In the genomic region with DNA sequence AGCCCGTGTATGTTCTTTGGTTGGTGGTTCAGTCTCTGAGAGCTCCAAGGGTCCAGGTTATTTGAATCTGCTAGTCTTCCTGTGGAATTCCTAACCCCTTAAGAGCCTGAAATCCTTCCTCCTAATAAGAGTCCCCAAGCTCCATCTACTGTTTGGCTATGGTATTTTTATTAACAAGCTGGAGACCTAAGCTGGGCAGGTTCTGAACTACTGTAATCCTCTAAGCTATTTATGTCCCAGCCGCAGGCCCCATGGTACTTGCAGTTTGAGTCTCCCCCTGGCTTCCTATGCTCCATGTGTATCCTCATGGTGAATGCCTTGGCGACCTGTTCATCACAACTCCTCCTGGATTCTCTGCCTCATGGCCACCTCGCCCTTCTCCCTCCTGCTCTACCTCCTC, we compare ENCODE assay signal across 12 mouse cellular contexts. TPM values are rescaled to one million over a fixed set of nuclear protein-coding genes. Genes with fewer than 3 reads are reported as not detected.
A peak's percentile ranks its signal among the peaks of the same experiment; 100 is the strongest.
DNase-seq lines count a peak whose midpoint lies in the region; ATAC-seq and TF ChIP-seq lines count a peak whose summit lies in the region.
"Had no signal": no experiment of that assay in that cellular context is flagged by ENCODE, and none has a peak within 500 bp of the region (broad histone marks: within the 10 kb centered on the region; RNA-seq: fewer than 3 reads in every experiment).

No protein-coding gene starts in this region.

- 0 out of 2 replicates have a peak, but pooled peaks cover 6% of the 10 kb centered on the region for H3K4me1 ChIP-seq in forebrain, postnatal 0 days (ENCODE audit: insufficient read depth)
- 0 out of 2 replicates have a peak, but pooled peaks cover 3% of the 10 kb centered on the region for H3K4me1 ChIP-seq in forebrain, embryonic 16.5 days (replicated peaks; ENCODE audit: control insufficient read depth, insufficient read depth, low read length)
- H3K4me1 ChIP-seq in MEL (ENCODE audit: control insufficient read depth in 1 of 2, insufficient read depth in 2 of 2, low read length in 2 of 2), result peaks cover 3 to 9% of the 10 kb centered on the region in 2 experiments; a peak in 3 of 4 replicates

- no peak overlapping the region for H3K9ac ChIP-seq in forebrain, postnatal 0 days
- H3K9ac ChIP-seq in forebrain, embryonic 16.5 days (replicated peaks; ENCODE audit: low read depth, low read length), result no peak overlapping the region
- no peak overlapping the region for H3K9ac ChIP-seq in MEL (ENCODE audit: control insufficient read depth, low read depth, low read length, poor library complexity, severe bottlenecking)
- H3K9ac ChIP-seq: embryonic facial prominence, embryonic 15.5 days; limb, embryonic 13.5 days had no signal

- no peaks in the 10 kb centered on the region for H3K79me2 ChIP-seq in MEL (ENCODE audit: control insufficient read depth, insufficient read depth, low read length, poor library complexity)

- H3K4me2 ChIP-seq in forebrain, postnatal 0 days (ENCODE audit: low read depth), result no peak overlapping the region
- no peak overlapping the region for H3K4me2 ChIP-seq in forebrain, embryonic 16.5 days (ENCODE audit: low read length)
- H3K4me2 ChIP-seq: embryonic facial prominence, embryonic 15.5 days; limb, embryonic 13.5 days had no signal

- 0 out of 2 replicates have a peak, but pooled peaks have one; percentile 24 for ATAC-seq in forebrain, postnatal 0 days
- ATAC-seq in forebrain, embryonic 16.5 days, result no peak

- no peak overlapping the region for H3K27ac ChIP-seq in forebrain, postnatal 0 days (ENCODE audit: low read depth, low read length)
- no peak overlapping the region for H3K27ac ChIP-seq in forebrain, embryonic 16.5 days (ENCODE audit: low read length)
- H3K27ac ChIP-seq in layer of hippocampus, adult 2 months, result no peak overlapping the region
- no peak overlapping the region for H3K27ac ChIP-seq in MEL (ENCODE audit: control insufficient read depth, low read depth, low read length)
- H3K27ac ChIP-seq: embryonic facial prominence, embryonic 15.5 days; limb, embryonic 13.5 days had no signal

- peak; percentile 52 for TF ChIP-seq CTCF in forebrain, postnatal 0 days (IDR thresholded peaks at IDR 0.05; ENCODE audit: low read depth)
- peak; percentile 68 for TF ChIP-seq CTCF in layer of hippocampus, adult 2 months (conservative IDR thresholded peaks at IDR 0.05)
- peak in 1 of 3 experiments; percentile 23; a peak in 2 of 6 replicates for TF ChIP-seq CTCF in MEL (IDR thresholded peaks at IDR 0.05 in 2 of 3, conservative IDR thresholded peaks at IDR 0.05 in 1 of 3; ENCODE audit: control insufficient read depth in 1 of 3, insufficient read depth in 1 of 3, low read depth in 2 of 3, low read length in 3 of 3, poor library complexity in 1 of 3, severe bottlenecking in 1 of 3)

- TF ChIP-seq POLR2A in MEL (IDR thresholded peaks at IDR 0.05; ENCODE audit: control insufficient read depth in 1 of 2, insufficient read depth in 1 of 2, low read depth in 1 of 2, low read length in 2 of 2, poor library complexity in 1 of 2), result no peak

- WGBS in forebrain, postnatal 0 days, result 61% methylated on average over 4 of the region's 4 CpGs
- WGBS in forebrain, embryonic 16.5 days, result 58% methylated on average over 4 of the region's 4 CpGs

- H3K27me3 ChIP-seq in forebrain, postnatal 0 days (ENCODE audit: insufficient read depth, low read length), result no peaks in the 10 kb centered on the region
- H3K27me3 ChIP-seq in forebrain, embryonic 16.5 days (replicated peaks; ENCODE audit: control insufficient read depth, insufficient read depth, low read length), result no peaks in the 10 kb centered on the region
- peaks cover 0 to 2% of the 10 kb centered on the region in 2 experiments; a peak in 1 of 4 replicates for H3K27me3 ChIP-seq in MEL (ENCODE audit: control insufficient read depth in 1 of 2, insufficient read depth in 2 of 2, low read length in 2 of 2)
- H3K27me3 ChIP-seq: embryonic facial prominence, embryonic 15.5 days; limb, embryonic 13.5 days had no signal

- DNase-seq in forebrain, postnatal 0 days, result peak; percentile 37
- DNase-seq in layer of hippocampus, adult 2 months (ENCODE audit: low spot score in 2 of 2), result no peak
- DNase-seq in layer of hippocampus, adult 11-12 months (ENCODE audit: low spot score), result no peak
- DNase-seq in MEL (ENCODE audit: low read depth, low spot score), result no peak
- DNase-seq in induced T-regulatory cell, adult 2 months (ENCODE audit: low read depth), result peak; percentile 13
- no peak for DNase-seq in cerebellum, adult 11 months
- DNase-seq in kidney, adult 11 months, result no peak
- DNase-seq: heart, postnatal 36 days; thymus, postnatal 25 days had no signal

- no peaks in the 10 kb centered on the region for H3K36me3 ChIP-seq in forebrain, postnatal 0 days (ENCODE audit: insufficient read depth)
- H3K36me3 ChIP-seq in forebrain, embryonic 16.5 days (ENCODE audit: control insufficient read depth, insufficient read depth), result no peaks in the 10 kb centered on the region
- H3K36me3 ChIP-seq in MEL (ENCODE audit: control insufficient read depth in 1 of 2, insufficient read depth in 2 of 2, low read length in 2 of 2), result peaks cover 0 to 7% of the 10 kb centered on the region in 2 experiments; a peak in 2 of 4 replicates
- H3K36me3 ChIP-seq: embryonic facial prominence, embryonic 15.5 days; limb, embryonic 13.5 days had no signal

- H3K9me3 ChIP-seq in forebrain, postnatal 0 days (ENCODE audit: low read length), result no peaks in the 10 kb centered on the region
- H3K9me3 ChIP-seq in forebrain, embryonic 16.5 days (ENCODE audit: control insufficient read depth, low read length), result no peaks in the 10 kb centered on the region
- H3K9me3 ChIP-seq in MEL (replicated peaks; ENCODE audit: insufficient read depth, low read length), result no peaks in the 10 kb centered on the region
- H3K9me3 ChIP-seq: embryonic facial prominence, embryonic 15.5 days; limb, embryonic 13.5 days had no signal

- H3K4me3 ChIP-seq in forebrain, postnatal 0 days (ENCODE audit: low read depth, low read length), result no peak overlapping the region
- H3K4me3 ChIP-seq in forebrain, embryonic 16.5 days (replicated peaks; ENCODE audit: low read length), result no peak overlapping the region
- no peak overlapping the region for H3K4me3 ChIP-seq in layer of hippocampus, adult 2 months
- H3K4me3 ChIP-seq in MEL (ENCODE audit: control insufficient read depth in 1 of 2, insufficient read depth in 1 of 2, low read depth in 2 of 2, low read length in 2 of 2), result no peak overlapping the region
- H3K4me3 ChIP-seq: embryonic facial prominence, embryonic 15.5 days; limb, embryonic 13.5 days had no signal

- TF ChIP-seq EP300 in MEL (IDR thresholded peaks at IDR 0.05; ENCODE audit: low read depth in 1 of 2, low read length in 2 of 2), result no peak

- TF ChIP-seq RAD21 in MEL (IDR thresholded peaks at IDR 0.05; ENCODE audit: low read depth, low read length), result peak; percentile 32

TF ChIP-seq in MEL, 35 proteins besides CTCF, POLR2A, EP300 and RAD21:
- TF ChIP-seq SMC3 (IDR thresholded peaks at IDR 0.05; ENCODE audit: low read depth, low read length), result peak; percentile 40
- TF ChIP-seq ZC3H11A (IDR thresholded peaks at IDR 0.05; ENCODE audit: low read depth, low read length), result 0 out of 2 replicates have a peak, but pooled peaks have one; percentile 10
- no peak for TF ChIP-seq NELFE (IDR thresholded peaks at IDR 0.05; ENCODE audit: low read depth, low read length)

RNA-seq across cellular contexts. Expression of a gene that starts 24.8 kb away (rescaled TPM):
- total RNA-seq in forebrain, postnatal 0 days (2014; rRNA removed), result 0.77 TPM in 1 of 2 replicates, not detected in the other
- 0.44 and 0.52 TPM in 2 replicates for polyA plus RNA-seq in forebrain, postnatal 0 days (2015; fragmentation: Nextera tagmentation; extraction: Ambion mirVana)
- polyA plus RNA-seq in forebrain, embryonic 16.5 days (2015; fragmentation: Nextera tagmentation; extraction: Ambion mirVana), result 0.34 and 0.79 TPM in 2 replicates
- not detected for total RNA-seq in layer of hippocampus, adult 2 months (2021)
- 0.08 TPM in 1 of 2 replicates, not detected in the other for total RNA-seq in MEL (2012; rRNA removed)
- not detected for polyA plus RNA-seq in MEL (2012; ENCODE audit: insufficient read depth in 1 of 2, insufficient read length in 2 of 2, low read depth in 1 of 2, low replicate concordance in 2 of 2, missing spikeins in 1 of 2)

RNA-seq across cellular contexts. Expression of a gene that starts 33.8 kb away (rescaled TPM):
- total RNA-seq in forebrain, postnatal 0 days (2014; rRNA removed), result 28.8 and 29.4 TPM in 2 replicates
- 11.1 and 14.5 TPM in 2 replicates for polyA plus RNA-seq in forebrain, postnatal 0 days (2015; fragmentation: Nextera tagmentation; extraction: Ambion mirVana)
- 22.6 and 23.9 TPM in 2 replicates for polyA plus RNA-seq in forebrain, embryonic 16.5 days (2015; fragmentation: Nextera tagmentation; extraction: Ambion mirVana)
- total RNA-seq in layer of hippocampus, adult 2 months (2021), result 10 to 100 TPM; 17.8 to 18.9 TPM
- 28.2 and 30.6 TPM in 2 replicates for total RNA-seq in MEL (2012; rRNA removed)
- 10 to 100 TPM in 1 of 2 experiments, not detected in 1; 26.1 TPM for polyA plus RNA-seq in MEL (2012; ENCODE audit: insufficient read depth in 1 of 2, insufficient read length in 2 of 2, low read depth in 1 of 2, low replicate concordance in 2 of 2, missing spikeins in 1 of 2)

RNA-seq across cellular contexts. Expression of a gene that starts 56.4 kb away (rescaled TPM):
- total RNA-seq in forebrain, postnatal 0 days (2014; rRNA removed), result not detected in 2 replicates
- not detected in 2 replicates for polyA plus RNA-seq in forebrain, postnatal 0 days (2015; fragmentation: Nextera tagmentation; extraction: Ambion mirVana)
- polyA plus RNA-seq in forebrain, embryonic 16.5 days (2015; fragmentation: Nextera tagmentation; extraction: Ambion mirVana), result not detected in 2 replicates
- not detected for total RNA-seq in layer of hippocampus, adult 2 months (2021)
- 0.04 TPM in 1 of 2 replicates, not detected in the other for total RNA-seq in MEL (2012; rRNA removed)
- polyA plus RNA-seq in MEL (2012; ENCODE audit: insufficient read depth in 1 of 2, insufficient read length in 2 of 2, low read depth in 1 of 2, low replicate concordance in 2 of 2, missing spikeins in 1 of 2), result under 1 TPM in 1 of 2 experiments, not detected in 1; 0.01 TPM
- total RNA-seq: heart, postnatal 36 days had no signal
- polyA plus RNA-seq: embryonic facial prominence, embryonic 15.5 days; limb, embryonic 13.5 days had no signal

Comparison
In these comparisons a context has a peak if more than half of its experiments do, and no peak if none do; other contexts are left out.
1. DNase-seq: peak in forebrain, postnatal 0 days (single experiment) and induced T-regulatory cell, adult 2 months (single experiment); none in layer of hippocampus, adult 2 months (0 of 2), layer of hippocampus, adult 11-12 months (single experiment), MEL (single experiment), cerebellum, adult 11 months (single experiment) and kidney, adult 11 months (single experiment).